Mouse (Mus musculus): ENCODE measurements around the gene Olfr809. TPM values are rescaled to one million over a fixed set of nuclear protein-coding genes. Genes with fewer than 3 reads are reported as not detected.

Gene Olfr809
- not detected for total RNA-seq (2023)

GRCm38 (mm10) chr10:129774338-129774737 is at the start of gene Olfr809:
Olfr809 (plus strand) TSS chr10:129774638.

GRCm38 (mm10) chr10:129729275-129729674 is 45.2 kb upstream of the Olfr809 start, which contains the start of gene Olfr805:
Olfr805 (minus strand) TSS chr10:129729375.

GRCm38 (mm10) chr10:129741821-129742220 is 32.6 kb upstream of the Olfr809 start, which contains the start of gene Olfr806:
Olfr806 (minus strand) TSS chr10:129741921.

GRCm38 (mm10) chr10:129757693-129758092 is 16.7 kb upstream of the Olfr809 start, which contains the start of gene Olfr807:
Olfr807 (minus strand) TSS chr10:129757793.

GRCm38 (mm10) chr10:129765182-129765581 is 9.3 kb upstream of the Olfr809 start, which contains the start of gene Olfr808:
Olfr808 (plus strand) TSS chr10:129765482.

GRCm38 (mm10) chr10:129794817-129795216 is 20.4 kb downstream of the Olfr809 start, which contains the start of gene Olfr810:
Olfr810 (minus strand) TSS chr10:129794917.

GRCm38 (mm10) chr10:129804296-129804695 is 29.9 kb downstream of the Olfr809 start, which contains the start of gene Olfr811:
Olfr811 (minus strand) TSS chr10:129804396.

Other genes starting within 250 kb of the Olfr809 start
- not detected for gene Olfr792, start 235.5 kb upstream of the Olfr809 start, total RNA-seq (2023)
- gene Olfr794, start 207.0 kb upstream of the Olfr809 start, total RNA-seq (2023): not detected
- gene Olfr796, start 162.1 kb upstream of the Olfr809 start, total RNA-seq (2023): not detected
- gene Olfr798, start 146.7 kb upstream of the Olfr809 start, total RNA-seq (2023): not detected
- gene Olfr799, start 137.2 kb upstream of the Olfr809 start, total RNA-seq (2023): not detected
- not detected for gene Olfr800, start 116.9 kb upstream of the Olfr809 start, total RNA-seq (2023)
- not detected for gene Olfr801, start 100.8 kb upstream of the Olfr809 start, total RNA-seq (2023)
- not detected for gene Olfr802, start 86.5 kb upstream of the Olfr809 start, total RNA-seq (2023)
- not detected for gene Olfr803, start 80.4 kb upstream of the Olfr809 start, total RNA-seq (2023)
- gene Olfr804, start 71.4 kb upstream of the Olfr809 start, total RNA-seq (2023): not detected
- not detected for gene Olfr805, start 45.3 kb upstream of the Olfr809 start, total RNA-seq (2023)
- gene Olfr806, start 32.7 kb upstream of the Olfr809 start, total RNA-seq (2023): not detected
- gene Olfr807, start 16.8 kb upstream of the Olfr809 start, total RNA-seq (2023): not detected
- not detected for gene Olfr808, start 9.2 kb upstream of the Olfr809 start, total RNA-seq (2023)
- not detected for gene Olfr810, start 20.3 kb downstream of the Olfr809 start, total RNA-seq (2023)
- not detected for gene Olfr811, start 29.8 kb downstream of the Olfr809 start, total RNA-seq (2023)
- not detected for gene Olfr812, start 71.5 kb downstream of the Olfr809 start, total RNA-seq (2023)
- gene Olfr813, start 80.7 kb downstream of the Olfr809 start, total RNA-seq (2023): not detected
- not detected for gene Olfr814, start 105.2 kb downstream of the Olfr809 start, total RNA-seq (2023)
- gene Olfr815, start 131.2 kb downstream of the Olfr809 start, total RNA-seq (2023): not detected
- not detected for gene Olfr816, start 141.0 kb downstream of the Olfr809 start, total RNA-seq (2023)
- not detected for gene Olfr818, start 174.5 kb downstream of the Olfr809 start, total RNA-seq (2023)
- gene Olfr819, start 192.6 kb downstream of the Olfr809 start, total RNA-seq (2023): not detected
- not detected for gene Olfr247, start 201.5 kb downstream of the Olfr809 start, total RNA-seq (2023)
- gene Gm10310, start 210.4 kb downstream of the Olfr809 start, total RNA-seq (2023): not detected
- gene Olfr820, start 238.0 kb downstream of the Olfr809 start, total RNA-seq (2023): not detected

Data from T-cell, adult 66 days (primary cell).